Mouse (Mus musculus) urinary bladder, postnatal 10 days (tissue): Measurements from ENCODE around the gene Ercc4.

ENCODE experiments used
- DNase-seq: peaks from one replicate; pipeline ENCODE4 v3.0.0; 2022; ENCODE audit warnings: low spot score

The Ercc4 gene

DNA sequence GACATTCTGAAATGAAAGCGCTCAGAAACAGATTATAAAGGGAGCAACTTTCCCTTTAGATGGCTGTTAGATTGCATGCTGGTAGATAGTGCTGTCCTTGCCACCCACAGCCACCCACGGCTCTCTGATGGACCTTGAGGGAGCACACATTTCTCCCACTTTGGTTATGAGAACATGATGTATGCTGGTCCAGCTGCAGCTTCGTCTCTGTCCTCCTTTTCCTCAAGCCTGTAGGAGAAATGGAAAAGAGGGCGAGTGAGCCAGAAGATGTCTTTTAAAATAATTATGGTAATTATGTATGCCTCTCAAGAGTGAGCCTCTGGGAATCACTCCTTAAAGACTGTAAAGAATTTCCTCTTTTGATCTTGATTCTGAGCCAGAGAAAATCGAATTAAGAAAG lies 87.1 kb downstream of the Ercc4 start:
- no peak for DNase-seq

DNA sequence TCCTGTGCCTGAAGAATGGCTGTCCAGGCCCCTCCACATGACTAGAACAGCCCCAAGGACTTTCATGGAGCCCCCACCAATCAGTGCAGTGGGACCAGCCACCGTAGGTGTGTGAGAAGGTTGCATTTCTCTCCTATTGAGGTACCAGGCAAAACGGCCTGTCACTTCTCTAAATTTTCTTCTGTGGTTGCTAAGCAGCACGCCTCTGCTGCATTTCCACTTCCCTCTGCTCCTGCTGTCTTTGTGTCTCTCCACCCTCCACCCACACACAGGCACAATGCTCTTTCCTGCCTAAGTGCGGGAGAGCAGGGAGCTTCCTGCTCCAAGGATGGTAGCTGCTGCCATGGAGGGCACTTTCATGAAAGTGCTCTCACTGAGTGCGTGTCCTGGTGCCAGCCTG lies 87.8 kb downstream of the Ercc4 start:
- DNase-seq: no peak

DNA sequence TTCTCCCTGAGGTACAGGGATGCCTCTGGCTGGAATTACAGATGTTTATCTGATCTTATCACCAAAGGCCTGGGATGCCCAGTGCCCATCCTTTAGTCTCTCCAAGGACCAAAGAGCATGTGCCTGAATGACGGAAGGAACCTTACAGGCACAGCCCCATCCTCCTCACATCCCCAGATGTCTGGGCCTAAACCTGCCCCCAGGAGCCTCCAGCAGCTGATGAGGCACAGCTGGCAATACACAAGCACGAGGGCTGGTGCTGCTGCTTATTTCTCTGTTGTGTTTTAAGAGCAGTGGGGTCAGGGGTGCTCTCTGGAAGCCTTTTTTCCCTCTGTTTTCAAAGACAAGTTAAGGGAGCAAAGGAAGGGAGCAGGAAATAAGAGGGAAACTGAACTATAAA lies 89.7 kb downstream of the Ercc4 start:
- no peak for DNase-seq
